ENCODE assay signal across 9 mouse cellular contexts in the genomic region with DNA sequence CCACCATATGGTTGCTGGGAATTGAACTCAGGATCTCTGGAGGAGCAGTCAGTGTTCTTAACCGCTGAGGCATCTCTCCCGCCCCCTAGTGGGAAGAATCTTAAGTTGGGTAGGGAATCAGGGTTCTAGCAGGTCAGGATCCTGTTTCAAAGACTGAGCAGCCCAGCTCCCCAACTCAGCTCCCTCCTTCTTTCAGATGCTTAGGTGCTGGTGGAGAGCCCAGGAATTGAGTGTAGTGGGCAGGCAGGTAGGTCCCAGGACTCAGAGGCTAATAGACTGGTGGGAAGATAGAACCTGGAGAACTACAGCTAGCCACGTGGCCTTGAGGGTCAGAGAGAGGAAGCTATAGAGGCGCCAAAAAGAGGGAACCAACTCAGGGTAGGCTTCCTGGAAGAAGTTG. TPM values are rescaled to one million over a fixed set of nuclear protein-coding genes. Genes with fewer than 3 reads are reported as not detected.
DNase-seq lines count a peak whose midpoint lies in the region; ATAC-seq and TF ChIP-seq lines count a peak whose summit lies in the region.
"Had no signal": no experiment of that assay in that cellular context is flagged by ENCODE, and none has a peak within 500 bp of the region (broad histone marks: within the 10 kb centered on the region; RNA-seq: fewer than 3 reads in every experiment).

No protein-coding gene starts in this region.

- H3K27ac ChIP-seq in heart, postnatal 0 days (ENCODE audit: low read depth) = no peak overlapping the region
- no peak overlapping the region for H3K27ac ChIP-seq in liver, embryonic 16.5 days (ENCODE audit: low read length)
- no peak overlapping the region for H3K27ac ChIP-seq in intestine, embryonic 15.5 days

- TF ChIP-seq EP300 in heart, postnatal 0 days (IDR thresholded peaks at IDR 0.05; ENCODE audit: low read depth) = no peak

- peak; percentile 48 for TF ChIP-seq CTCF in heart, postnatal 0 days (IDR thresholded peaks at IDR 0.05; ENCODE audit: low read depth)

- no peaks in the 10 kb centered on the region for H3K27me3 ChIP-seq in heart, postnatal 0 days (ENCODE audit: control insufficient read depth, insufficient read depth, low read length)
- no peaks in the 10 kb centered on the region; the same call in 1 of the 2 replicates for H3K27me3 ChIP-seq in liver, embryonic 16.5 days (ENCODE audit: control insufficient read depth, insufficient read depth, low read depth, low read length)
- H3K27me3 ChIP-seq in splenic B cell, adult 2 months (ENCODE audit: control insufficient read depth, insufficient read depth, low read length, poor library complexity, severe bottlenecking) = no peaks in the 10 kb centered on the region
- peaks cover 5% of the 10 kb centered on the region; the same call in 1 of the 2 replicates for H3K27me3 ChIP-seq in intestine, embryonic 15.5 days (replicated peaks)

- peak; percentile 78 for DNase-seq in CD4-positive, CD25-positive, alpha-beta regulatory T cell, adult 2 months (ENCODE audit: low read depth, low spot score)
- DNase-seq in right cerebral cortex, postnatal 4 days = peak; percentile 26
- no peak for DNase-seq in right cerebral cortex, adult 2 months (ENCODE audit: low spot score in 2 of 2)
- DNase-seq in heart, postnatal 0 days (ENCODE audit: low spot score) = no peak
- peak; percentile 70 for DNase-seq in splenic B cell, adult 2 months (ENCODE audit: low read depth, low spot score)

- WGBS in heart, postnatal 0 days = 33% methylated on average over 4 of the region's 4 CpGs
- WGBS in liver, embryonic 16.5 days (ENCODE audit: insufficient replicate concordance) = 16% methylated on average over 4 of the region's 4 CpGs
- 25% methylated on average over 4 of the region's 4 CpGs for WGBS in intestine, embryonic 15.5 days

- H3K4me2 ChIP-seq in heart, postnatal 0 days (ENCODE audit: low read depth, low read length) = peak overlapping the region; percentile 81; the same call in 1 of the 2 replicates
- H3K4me2 ChIP-seq in liver, embryonic 16.5 days (ENCODE audit: low read depth, low read length) = 0 out of 2 replicates have a peak overlapping the region, but pooled peaks have one; percentile 97
- H3K4me2 ChIP-seq in intestine, embryonic 15.5 days (replicated peaks) = no peak overlapping the region

- H3K9me3 ChIP-seq in heart, postnatal 0 days (replicated peaks; ENCODE audit: control insufficient read depth, low read length) = no peaks in the 10 kb centered on the region
- H3K9me3 ChIP-seq in liver, embryonic 16.5 days (replicated peaks; ENCODE audit: control insufficient read depth, low read length) = no peaks in the 10 kb centered on the region
- no peaks in the 10 kb centered on the region for H3K9me3 ChIP-seq in intestine, embryonic 15.5 days

- peaks cover 20% of the 10 kb centered on the region for H3K4me1 ChIP-seq in heart, postnatal 0 days (ENCODE audit: control insufficient read depth, insufficient read depth)
- H3K4me1 ChIP-seq in liver, embryonic 16.5 days (ENCODE audit: control insufficient read depth, low read depth, low read length) = peaks cover 72% of the 10 kb centered on the region
- H3K4me1 ChIP-seq in intestine, embryonic 15.5 days (replicated peaks) = peaks cover 25% of the 10 kb centered on the region

- H3K4me3 ChIP-seq in heart, postnatal 0 days (ENCODE audit: low read depth, low read length) = no peak overlapping the region
- H3K4me3 ChIP-seq in liver, embryonic 16.5 days (ENCODE audit: low read depth, low read length) = no peak overlapping the region
- H3K4me3 ChIP-seq in intestine, embryonic 15.5 days (replicated peaks) = no peak overlapping the region

- peaks cover 4% of the 10 kb centered on the region; the same call in 1 of the 2 replicates for H3K36me3 ChIP-seq in heart, postnatal 0 days (replicated peaks; ENCODE audit: control insufficient read depth, insufficient read depth, low read length)
- no peaks in the 10 kb centered on the region for H3K36me3 ChIP-seq in liver, embryonic 16.5 days (ENCODE audit: control insufficient read depth, insufficient read depth)
- H3K36me3 ChIP-seq in splenic B cell, adult 2 months (ENCODE audit: control insufficient read depth, insufficient read depth, low read length, poor library complexity, severe bottlenecking) = no peaks in the 10 kb centered on the region
- H3K36me3 ChIP-seq in intestine, embryonic 15.5 days = no peaks in the 10 kb centered on the region

- H3K9ac ChIP-seq in heart, postnatal 0 days (replicated peaks; ENCODE audit: low read depth, low read length) = no peak overlapping the region
- H3K9ac ChIP-seq in liver, embryonic 16.5 days (ENCODE audit: low read depth, low read length) = no peak overlapping the region
- H3K9ac ChIP-seq in intestine, embryonic 15.5 days = no peak overlapping the region

- ATAC-seq in CD4-positive, CD25-positive, alpha-beta regulatory T cell, adult 4 months = no peak
- no peak for ATAC-seq in heart, postnatal 0 days (ENCODE audit: insufficient read depth, low read depth)
- ATAC-seq in liver, embryonic 16.5 days (ENCODE audit: low read depth) = no peak
- no peak for ATAC-seq in intestine, embryonic 15.5 days

RNA-seq across cellular contexts. Expression of a gene that starts 2.6 kb away (rescaled TPM):
- polyA plus RNA-seq in CD4-positive, CD25-positive, alpha-beta regulatory T cell, adult 4 months (2017; shearing (Covaris generic)) = 10 to 100 TPM in 1 of 2 experiments, 1 to 10 TPM in 1; 7.8 to 12.6 TPM
- 10.6 and 15.9 TPM in 2 replicates for total RNA-seq in heart, postnatal 0 days (2014; rRNA removed; ENCODE audit: low replicate concordance)
- 21.2 and 22.2 TPM in 2 replicates for polyA plus RNA-seq in heart, postnatal 0 days (2015; fragmentation: Nextera tagmentation; extraction: Ambion mirVana)
- polyA plus RNA-seq in liver, embryonic 16.5 days (2015; fragmentation: Nextera tagmentation; extraction: Ambion mirVana) = 7.3 and 8.3 TPM in 2 replicates
- polyA plus RNA-seq in intestine, embryonic 15.5 days (2015; fragmentation: Nextera tagmentation; extraction: Ambion mirVana) = 18.4 and 18.5 TPM in 2 replicates

RNA-seq across cellular contexts. Expression of a gene that starts 28.7 kb away (rescaled TPM):
- 10 to 100 TPM; 53.5 to 69.1 TPM for polyA plus RNA-seq in CD4-positive, CD25-positive, alpha-beta regulatory T cell, adult 4 months (2017; shearing (Covaris generic))
- 13.7 and 21.3 TPM in 2 replicates for total RNA-seq in heart, postnatal 0 days (2014; rRNA removed; ENCODE audit: low replicate concordance)
- 42.0 and 42.3 TPM in 2 replicates for polyA plus RNA-seq in heart, postnatal 0 days (2015; fragmentation: Nextera tagmentation; extraction: Ambion mirVana)
- 55.3 and 57.8 TPM in 2 replicates for polyA plus RNA-seq in liver, embryonic 16.5 days (2015; fragmentation: Nextera tagmentation; extraction: Ambion mirVana)
- polyA plus RNA-seq in intestine, embryonic 15.5 days (2015; fragmentation: Nextera tagmentation; extraction: Ambion mirVana) = 96.4 and 106 TPM in 2 replicates

RNA-seq across cellular contexts. Expression of a gene that starts 29.5 kb away (rescaled TPM):
- 1 to 10 TPM in 1 of 2 experiments, under 1 TPM in 1; 0.99 to 2.3 TPM for polyA plus RNA-seq in CD4-positive, CD25-positive, alpha-beta regulatory T cell, adult 4 months (2017; shearing (Covaris generic))
- total RNA-seq in heart, postnatal 0 days (2014; rRNA removed; ENCODE audit: low replicate concordance) = not detected in 2 replicates
- polyA plus RNA-seq in heart, postnatal 0 days (2015; fragmentation: Nextera tagmentation; extraction: Ambion mirVana) = 0.25 and 0.53 TPM in 2 replicates
- polyA plus RNA-seq in liver, embryonic 16.5 days (2015; fragmentation: Nextera tagmentation; extraction: Ambion mirVana) = 0.13 TPM in 1 of 2 replicates, not detected in the other
- 0.57 and 0.88 TPM in 2 replicates for polyA plus RNA-seq in intestine, embryonic 15.5 days (2015; fragmentation: Nextera tagmentation; extraction: Ambion mirVana)
- total RNA-seq: neutrophil, adult 5-6 weeks had no signal

RNA-seq across cellular contexts. Expression of a gene that starts 41.8 kb away (rescaled TPM):
- polyA plus RNA-seq in CD4-positive, CD25-positive, alpha-beta regulatory T cell, adult 4 months (2017; shearing (Covaris generic)) = 10 to 100 TPM; 33.7 to 36.8 TPM
- total RNA-seq in heart, postnatal 0 days (2014; rRNA removed; ENCODE audit: low replicate concordance) = 52.1 and 60.8 TPM in 2 replicates
- 57.5 and 58.9 TPM in 2 replicates for polyA plus RNA-seq in heart, postnatal 0 days (2015; fragmentation: Nextera tagmentation; extraction: Ambion mirVana)
- 51.0 and 54.0 TPM in 2 replicates for polyA plus RNA-seq in liver, embryonic 16.5 days (2015; fragmentation: Nextera tagmentation; extraction: Ambion mirVana)
- 78.2 and 89.4 TPM in 2 replicates for polyA plus RNA-seq in intestine, embryonic 15.5 days (2015; fragmentation: Nextera tagmentation; extraction: Ambion mirVana)

Comparison
In these comparisons a context has a peak if more than half of its experiments do, and no peak if none do; other contexts are left out.
1. DNase-seq: peak in CD4-positive, CD25-positive, alpha-beta regulatory T cell, adult 2 months (single experiment), right cerebral cortex, postnatal 4 days (single experiment) and splenic B cell, adult 2 months (single experiment); none in right cerebral cortex, adult 2 months (0 of 2) and heart, postnatal 0 days (single experiment).